Mouse (Mus musculus) cortical plate, adult 2 months (tissue): Measurements from ENCODE around the gene Atoh8.

Experiments used
- CTCF ChIP-seq: fragments of 200-500 bp; IDR thresholded peaks from 2 replicates; pipeline ENCODE4 v1.5.1; 2011; ENCODE audit warnings: mild to moderate bottlenecking, control low read depth, low read length; ENCODE audit not compliant: insufficient read depth; ENCODE audit errors: extremely low read depth
- POLR2A ChIP-seq: fragments of 200-500 bp; IDR thresholded peaks from 2 replicates; pipeline ENCODE4 v1.6.1; 2011; ENCODE audit warnings: mild to moderate bottlenecking, low read length, control low read depth; ENCODE audit not compliant: insufficient read depth; ENCODE audit errors: extremely low read depth

GRCm38 (mm10) chr6:72235098-72235806 is at the start of gene Atoh8:
- TF ChIP-seq CTCF (no peak), POLR2A (no peak)
